Comparison of ENCODE assay signal across 9 mouse cellular contexts in the genomic region with DNA sequence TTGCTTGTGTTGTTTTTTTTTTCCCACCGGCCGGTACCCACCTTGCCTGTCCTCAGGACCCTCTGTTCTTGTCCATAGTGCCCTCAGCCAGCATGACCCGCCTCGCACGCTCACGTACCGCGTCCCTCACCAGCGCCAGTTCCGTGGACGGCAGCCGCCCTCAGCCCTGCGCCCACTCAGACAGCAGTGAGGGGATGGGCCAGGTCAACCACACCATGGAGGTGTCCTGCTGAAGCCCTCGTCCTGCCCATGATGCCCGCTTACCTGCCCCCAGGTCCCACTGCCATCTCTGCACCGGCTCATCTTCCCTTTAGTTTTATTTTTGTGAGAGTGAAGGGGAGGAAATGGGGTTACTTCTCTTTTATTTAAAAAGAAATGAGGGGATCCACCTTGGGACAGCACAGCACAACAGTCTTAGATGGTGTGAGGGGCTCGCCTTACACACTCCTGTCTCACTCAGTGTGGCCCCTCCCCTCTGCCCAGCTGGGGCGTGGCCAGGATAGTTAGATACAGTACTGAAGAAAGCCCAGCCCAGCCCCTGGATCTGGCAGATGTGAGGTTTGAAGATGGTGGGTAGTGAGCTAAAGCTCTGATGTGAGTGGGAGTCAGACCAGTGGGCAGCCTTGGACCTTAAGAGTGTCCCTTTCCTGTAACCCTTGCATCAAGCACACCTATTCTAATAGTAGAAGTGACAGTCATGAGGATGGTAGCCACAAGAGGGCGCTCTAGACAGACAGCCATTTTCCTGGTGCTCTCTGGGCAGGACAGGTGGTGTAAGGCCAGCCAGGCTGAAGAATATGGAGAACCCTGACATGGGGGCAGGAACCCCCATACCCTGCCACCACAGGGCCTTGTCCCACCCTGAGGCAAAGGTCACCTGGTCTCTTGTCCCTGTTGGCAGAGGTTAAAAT. TPM values are rescaled to one million over a fixed set of nuclear protein-coding genes. Genes with fewer than 3 reads are reported as not detected.
A peak's percentile ranks its signal among the peaks of the same experiment; 100 is the strongest.
DNase-seq lines count a peak whose midpoint lies in the region; ATAC-seq and TF ChIP-seq lines count a peak whose summit lies in the region.
"Had no signal": no experiment of that assay in that cellular context is flagged by ENCODE, and none has a peak within 500 bp of the region (broad histone marks: within the 10 kb centered on the region; RNA-seq: fewer than 3 reads in every experiment).

No protein-coding gene starts in this region.

- H3K27me3 ChIP-seq in forebrain, embryonic 15.5 days, result no peaks in the 10 kb centered on the region
- H3K27me3 ChIP-seq in hindbrain, postnatal 0 days (ENCODE audit: insufficient read depth, low read length), result no peaks in the 10 kb centered on the region
- no peaks in the 10 kb centered on the region for H3K27me3 ChIP-seq in midbrain, embryonic 13.5 days
- no peaks in the 10 kb centered on the region for H3K27me3 ChIP-seq in splenic B cell, adult 2 months (ENCODE audit: control insufficient read depth, insufficient read depth, low read length, poor library complexity, severe bottlenecking)

- intact Hi-C loops in left cerebral cortex, postnatal 4 days (cut with DNase I), result no loop called here

- 0 out of 2 replicates have a peak, but pooled peaks have one; percentile 24 for ATAC-seq in forebrain, embryonic 15.5 days (replicated peaks)
- ATAC-seq in hindbrain, postnatal 0 days, result peak; percentile 21; the same call in 1 of the 2 replicates
- ATAC-seq in midbrain, embryonic 13.5 days, result peak; percentile 16

- peaks cover 18% of the 10 kb centered on the region for H3K36me3 ChIP-seq in forebrain, embryonic 15.5 days
- peaks cover 14% of the 10 kb centered on the region for H3K36me3 ChIP-seq in hindbrain, postnatal 0 days (ENCODE audit: insufficient read depth, low read length)
- H3K36me3 ChIP-seq in midbrain, embryonic 13.5 days, result peaks cover 60% of the 10 kb centered on the region
- no peaks in the 10 kb centered on the region for H3K36me3 ChIP-seq in splenic B cell, adult 2 months (ENCODE audit: control insufficient read depth, insufficient read depth, low read length, poor library complexity, severe bottlenecking)

- peak; percentile 71 for DNase-seq in right cerebral cortex, adult 18-20 months
- no peak for DNase-seq in right cerebral cortex, postnatal 36 days (ENCODE audit: low spot score in 2 of 2)
- DNase-seq in c-Kit-positive CD71-positive TER-119-positive erythroid progenitor cells, embryonic 14.5 days (ENCODE audit: low spot score), result peak; percentile 84
- peak; percentile 73 for DNase-seq in hindbrain, postnatal 0 days (ENCODE audit: low spot score)
- peak; percentile 64 for DNase-seq in left cerebral cortex, postnatal 4 days
- DNase-seq in splenic B cell, adult 2 months (ENCODE audit: low read depth, low spot score), result peak; percentile 88

- TF ChIP-seq CTCF in hindbrain, postnatal 0 days (IDR thresholded peaks at IDR 0.05; ENCODE audit: low read depth), result peak; percentile 86

- H3K4me3 ChIP-seq in forebrain, embryonic 15.5 days, result no peak overlapping the region
- no peak overlapping the region for H3K4me3 ChIP-seq in hindbrain, postnatal 0 days (ENCODE audit: low read length)
- H3K4me3 ChIP-seq in midbrain, embryonic 13.5 days (replicated peaks), result no peak overlapping the region
- H3K4me3 ChIP-seq: liver, embryonic 15.5 days had no signal

- 79% methylated on average over 19 of the region's 19 CpGs for WGBS in forebrain, embryonic 15.5 days
- WGBS in hindbrain, postnatal 0 days, result 73% methylated on average over 18 of the region's 19 CpGs
- 80% methylated on average over 19 of the region's 19 CpGs for WGBS in midbrain, embryonic 13.5 days

- H3K9ac ChIP-seq in forebrain, embryonic 15.5 days (replicated peaks), result no peak overlapping the region
- no peak overlapping the region for H3K9ac ChIP-seq in hindbrain, postnatal 0 days (replicated peaks; ENCODE audit: low read length)
- no peak overlapping the region for H3K9ac ChIP-seq in midbrain, embryonic 13.5 days (replicated peaks)
- H3K9ac ChIP-seq: liver, embryonic 15.5 days had no signal

- no peak overlapping the region for H3K27ac ChIP-seq in forebrain, embryonic 15.5 days (replicated peaks)
- no peak overlapping the region for H3K27ac ChIP-seq in hindbrain, postnatal 0 days
- H3K27ac ChIP-seq in midbrain, embryonic 13.5 days, result no peak overlapping the region
- H3K27ac ChIP-seq: liver, embryonic 15.5 days had no signal

- peaks cover 16% of the 10 kb centered on the region for H3K4me1 ChIP-seq in forebrain, embryonic 15.5 days
- no peaks in the 10 kb centered on the region for H3K4me1 ChIP-seq in hindbrain, postnatal 0 days (ENCODE audit: insufficient read depth, low read length)
- H3K4me1 ChIP-seq in midbrain, embryonic 13.5 days (replicated peaks), result peaks cover 21% of the 10 kb centered on the region

- no peak overlapping the region for H3K4me2 ChIP-seq in forebrain, embryonic 15.5 days (replicated peaks)
- no peak overlapping the region for H3K4me2 ChIP-seq in hindbrain, postnatal 0 days (ENCODE audit: low read depth, low read length)
- H3K4me2 ChIP-seq in midbrain, embryonic 13.5 days (replicated peaks), result no peak overlapping the region
- H3K4me2 ChIP-seq: liver, embryonic 15.5 days had no signal

- H3K9me3 ChIP-seq in forebrain, embryonic 15.5 days, result no peaks in the 10 kb centered on the region
- no peaks in the 10 kb centered on the region for H3K9me3 ChIP-seq in hindbrain, postnatal 0 days (ENCODE audit: low read length)
- H3K9me3 ChIP-seq in midbrain, embryonic 13.5 days, result no peaks in the 10 kb centered on the region
- H3K9me3 ChIP-seq: liver, embryonic 15.5 days had no signal

RNA-seq across cellular contexts. Expression of gene Setd6, which starts 2.3 kb away (rescaled TPM):
- 26.1 and 28.8 TPM in 2 replicates for polyA plus RNA-seq in forebrain, embryonic 15.5 days (2015; fragmentation: Nextera tagmentation; extraction: Ambion mirVana)
- 17.3 and 29.5 TPM in 2 replicates for total RNA-seq in hindbrain, postnatal 0 days (2014; rRNA removed)
- 35.8 and 38.5 TPM in 2 replicates for polyA plus RNA-seq in hindbrain, postnatal 0 days (2015; fragmentation: Nextera tagmentation; extraction: Ambion mirVana)
- 10 to 100 TPM; 27.9 to 28.5 TPM for total RNA-seq in left cerebral cortex, postnatal 4 days (2021)
- 22.1 and 23.6 TPM in 2 replicates for polyA plus RNA-seq in midbrain, embryonic 13.5 days (2015; fragmentation: Nextera tagmentation; extraction: Ambion mirVana)

RNA-seq across cellular contexts. Expression of gene Ndrg4, which starts 36.6 kb away (rescaled TPM):
- polyA plus RNA-seq in forebrain, embryonic 15.5 days (2015; fragmentation: Nextera tagmentation; extraction: Ambion mirVana), result 200 and 204 TPM in 2 replicates
- 936 and 1,043 TPM in 2 replicates for total RNA-seq in hindbrain, postnatal 0 days (2014; rRNA removed)
- polyA plus RNA-seq in hindbrain, postnatal 0 days (2015; fragmentation: Nextera tagmentation; extraction: Ambion mirVana), result 683 and 722 TPM in 2 replicates
- 100 to 1,000 TPM; 540 to 651 TPM for total RNA-seq in left cerebral cortex, postnatal 4 days (2021)
- polyA plus RNA-seq in midbrain, embryonic 13.5 days (2015; fragmentation: Nextera tagmentation; extraction: Ambion mirVana), result 159 and 168 TPM in 2 replicates

Comparison
In these comparisons a context has a peak if more than half of its experiments do, and no peak if none do; other contexts are left out.
1. DNase-seq: peak in right cerebral cortex, adult 18-20 months (single experiment), c-Kit-positive CD71-positive TER-119-positive erythroid progenitor cells, embryonic 14.5 days (single experiment), hindbrain, postnatal 0 days (single experiment), left cerebral cortex, postnatal 4 days (single experiment) and splenic B cell, adult 2 months (single experiment); none in right cerebral cortex, postnatal 36 days (0 of 2).
2. Peak in every context shown above with its lines, with median percentiles within 50 percentile points of each other: ATAC-seq.